Mouse (Mus musculus): ENCODE measurements around the gene Macrod2. TPM values are rescaled to one million over a fixed set of nuclear protein-coding genes. Genes with fewer than 3 reads are reported as not detected.
A peak's percentile ranks its signal among the peaks of the same experiment; 100 is the strongest.

Macrod2 gene
- polyA plus RNA-seq, 1 experiment from 2014 or later, result 59.2 TPM

- ATAC-seq (ENCODE audit: low FRiP score), result no peak
- H3K9me3 ChIP-seq (replicated peaks), result no peaks in the 10 kb centered on the region
- no peaks in the 10 kb centered on the region for H3K36me3 ChIP-seq
- H3K4me1 ChIP-seq, result no peaks in the 10 kb centered on the region
- H3K27ac ChIP-seq, result no peak overlapping the region
- H3K4me2 ChIP-seq (replicated peaks), result no peak overlapping the region
- H3K4me3 ChIP-seq, result no peak overlapping the region
- WGBS, result 91% methylated on average over 3 of the region's 3 CpGs
- H3K9ac ChIP-seq, result no peak overlapping the region
- H3K27me3 ChIP-seq, result no peaks in the 10 kb centered on the region
Measured at GRCm38 (mm10) chr2:140985670-140986372, 590.7 kb downstream of the Macrod2 start.

- no peak overlapping the region for H3K4me3 ChIP-seq
- no peaks in the 10 kb centered on the region for H3K36me3 ChIP-seq
- no peak overlapping the region for H3K27ac ChIP-seq
- no peak overlapping the region for H3K4me2 ChIP-seq (replicated peaks)
- H3K4me1 ChIP-seq, result no peaks in the 10 kb centered on the region
- no peaks in the 10 kb centered on the region for H3K27me3 ChIP-seq
- no peak overlapping the region for H3K9ac ChIP-seq
- 73% methylated on average over 5 of the region's 5 CpGs for WGBS
- H3K9me3 ChIP-seq (replicated peaks), result no peaks in the 10 kb centered on the region
- ATAC-seq (ENCODE audit: low FRiP score), result no peak
Measured at GRCm38 (mm10) chr2:141003846-141004245, 608.7 kb downstream of the Macrod2 start.

GRCm38 (mm10) chr2:141004326-141004725 is 609.2 kb downstream of the Macrod2 start:
- no peaks in the 10 kb centered on the region for H3K36me3 ChIP-seq
- ATAC-seq (ENCODE audit: low FRiP score), result no peak
- H3K27me3 ChIP-seq, result no peaks in the 10 kb centered on the region
- H3K27ac ChIP-seq, result no peak overlapping the region
- 83% methylated on average over 3 of the region's 3 CpGs for WGBS
- H3K4me3 ChIP-seq, result no peak overlapping the region
- H3K9ac ChIP-seq, result no peak overlapping the region
- H3K4me2 ChIP-seq (replicated peaks), result no peak overlapping the region
- no peaks in the 10 kb centered on the region for H3K9me3 ChIP-seq (replicated peaks)
- no peaks in the 10 kb centered on the region for H3K4me1 ChIP-seq

- Histone ChIP-seq H3K27me3 (no peaks in the 10 kb centered on the region), H3K4me1 (no peaks in the 10 kb centered on the region), H3K27ac (no peak overlapping the region), H3K36me3 (no peaks in the 10 kb centered on the region), H3K9me3 (replicated peaks) (no peaks in the 10 kb centered on the region), H3K9ac (no peak overlapping the region), H3K4me3 (no peak overlapping the region), H3K4me2 (replicated peaks) (no peak overlapping the region)
- ATAC-seq (ENCODE audit: low FRiP score), result no peak
- 80% methylated on average over 6 of the region's 6 CpGs for WGBS
Measured at GRCm38 (mm10) chr2:141005616-141006015, 610.5 kb downstream of the Macrod2 start.

- H3K9ac ChIP-seq, result no peak overlapping the region
- H3K27me3 ChIP-seq, result no peaks in the 10 kb centered on the region
- H3K4me2 ChIP-seq (replicated peaks), result no peak overlapping the region
- no peaks in the 10 kb centered on the region for H3K9me3 ChIP-seq (replicated peaks)
- ATAC-seq (ENCODE audit: low FRiP score), result no peak
- 63% methylated on average over 7 of the region's 7 CpGs for WGBS
- H3K27ac ChIP-seq, result no peak overlapping the region
- no peak overlapping the region for H3K4me3 ChIP-seq
- H3K4me1 ChIP-seq, result no peaks in the 10 kb centered on the region
- no peaks in the 10 kb centered on the region for H3K36me3 ChIP-seq
Measured at GRCm38 (mm10) chr2:141007725-141008124, 612.6 kb downstream of the Macrod2 start.

- no peak overlapping the region for H3K4me2 ChIP-seq (replicated peaks)
- WGBS, result 75% methylated on average over 1 of the region's 1 CpGs
- H3K4me1 ChIP-seq, result peaks cover 2% of the 10 kb centered on the region; the same call in 1 of the 2 replicates
- ATAC-seq (ENCODE audit: low FRiP score), result no peak
- no peaks in the 10 kb centered on the region for H3K36me3 ChIP-seq
- H3K27me3 ChIP-seq, result no peaks in the 10 kb centered on the region
- H3K4me3 ChIP-seq, result no peak overlapping the region
- no peak overlapping the region for H3K9ac ChIP-seq
- H3K9me3 ChIP-seq (replicated peaks), result no peaks in the 10 kb centered on the region
- H3K27ac ChIP-seq, result no peak overlapping the region
Measured at GRCm38 (mm10) chr2:141008458-141008857, 613.3 kb downstream of the Macrod2 start.

GRCm38 (mm10) chr2:141013443-141014165 is 618.5 kb downstream of the Macrod2 start:
- no peak for ATAC-seq (ENCODE audit: low FRiP score)

GRCm38 (mm10) chr2:141022971-141023370 is 627.9 kb downstream of the Macrod2 start:
- H3K4me1 ChIP-seq, result 0 out of 2 replicates have a peak, but pooled peaks cover 4% of the 10 kb centered on the region
- H3K9ac ChIP-seq, result no peak overlapping the region
- no peaks in the 10 kb centered on the region for H3K27me3 ChIP-seq
- H3K27ac ChIP-seq, result no peak overlapping the region
- no peaks in the 10 kb centered on the region for H3K9me3 ChIP-seq (replicated peaks)
- ATAC-seq (ENCODE audit: low FRiP score), result no peak
- no peak overlapping the region for H3K4me2 ChIP-seq (replicated peaks)
- no peaks in the 10 kb centered on the region for H3K36me3 ChIP-seq
- no peak overlapping the region for H3K4me3 ChIP-seq
- 79% methylated on average over 4 of the region's 4 CpGs for WGBS

More at GRCm38 (mm10) chr2:141013443-141014165, 618.5 kb downstream of the Macrod2 start:
- Histone ChIP-seq H3K9ac (no peak overlapping the region), H3K36me3 (no peaks in the 10 kb centered on the region), H3K4me1 (peaks cover 7% of the 10 kb centered on the region), H3K27ac (no peak overlapping the region), H3K4me2 (replicated peaks) (no peak overlapping the region), H3K27me3 (no peaks in the 10 kb centered on the region), H3K4me3 (no peak overlapping the region), H3K9me3 (replicated peaks) (no peaks in the 10 kb centered on the region)
- WGBS, result 54% methylated on average over 8 of the region's 8 CpGs

- Histone ChIP-seq H3K4me2 (replicated peaks) (no peak overlapping the region), H3K27me3 (no peaks in the 10 kb centered on the region), H3K36me3 (no peaks in the 10 kb centered on the region), H3K27ac (no peak overlapping the region), H3K4me3 (no peak overlapping the region), H3K4me1 (0 out of 2 replicates have a peak, but pooled peaks cover 4% of the 10 kb centered on the region), H3K9ac (no peak overlapping the region), H3K9me3 (replicated peaks) (no peaks in the 10 kb centered on the region)
- WGBS, result 62% methylated on average over 7 of the region's 7 CpGs
- ATAC-seq (ENCODE audit: low FRiP score), result no peak
Measured at GRCm38 (mm10) chr2:141023916-141024315, 628.8 kb downstream of the Macrod2 start.

- Histone ChIP-seq H3K4me1 (0 out of 2 replicates have a peak, but pooled peaks cover 4% of the 10 kb centered on the region), H3K36me3 (no peaks in the 10 kb centered on the region), H3K4me2 (replicated peaks) (no peak overlapping the region), H3K9ac (no peak overlapping the region), H3K9me3 (replicated peaks) (no peaks in the 10 kb centered on the region), H3K27ac (no peak overlapping the region), H3K4me3 (no peak overlapping the region), H3K27me3 (no peaks in the 10 kb centered on the region)
- WGBS, result 53% methylated on average over 6 of the region's 6 CpGs
- peak; percentile 58; the same call in 1 of the 2 replicates for ATAC-seq (ENCODE audit: low FRiP score)
Measured at GRCm38 (mm10) chr2:141024316-141025043, 629.4 kb downstream of the Macrod2 start.

GRCm38 (mm10) chr2:141056685-141057454 is 661.8 kb downstream of the Macrod2 start:
- no peak overlapping the region for H3K9ac ChIP-seq
- no peak overlapping the region for H3K4me3 ChIP-seq
- H3K4me1 ChIP-seq, result peaks cover 7% of the 10 kb centered on the region
- H3K4me2 ChIP-seq (replicated peaks), result peak overlapping the region; percentile 25
- no peaks in the 10 kb centered on the region for H3K36me3 ChIP-seq
- WGBS, result 14% methylated on average over 4 of the region's 4 CpGs
- peak; percentile 85 for ATAC-seq (ENCODE audit: low FRiP score)
- H3K9me3 ChIP-seq (replicated peaks), result no peaks in the 10 kb centered on the region
- 0 out of 2 replicates have a peak overlapping the region, but pooled peaks have one; percentile 55 for H3K27ac ChIP-seq
- no peaks in the 10 kb centered on the region for H3K27me3 ChIP-seq
